Mouse (Mus musculus) heart, adult 2 months (tissue): ENCODE results near the gene Lrsam1.

Experiments
- CTCF ChIP-seq: fragments of 200-600 bp; IDR thresholded peaks from 2 replicates; pipeline ENCODE4 v1.8.1; 2022; ENCODE audit warnings: antibody characterized with exemption, mild to moderate bottlenecking, moderate library complexity
- EP300 ChIP-seq: fragments of 200-500 bp; IDR thresholded peaks from 2 replicates; pipeline ENCODE4 v1.6.1; 2011; ENCODE audit warnings: low read depth, low read length, control low read depth; ENCODE audit not compliant: insufficient read depth

GRCm38 (mm10) chr2:32903470-32903869, 57.9 kb downstream of the Lrsam1 start:
- TF ChIP-seq CTCF (no peak), EP300 (no peak)
